Mouse (Mus musculus): ENCODE data around the gene Fgf2. TPM values are rescaled to one million over a fixed set of nuclear protein-coding genes. Genes with fewer than 3 reads are reported as not detected.

The Fgf2 gene
- polyA plus RNA-seq (2017; shearing (Covaris generic)): 1 to 10 TPM; 2.2 to 2.3 TPM

GRCm38 (mm10) chr3:37348221-37349165 lies at the start of gene Fgf2:
TSS of gene Fgf2 (plus strand) at chr3:37348346.
- peak; percentile 79 for ATAC-seq

GRCm38 (mm10) chr3:37299470-37299869 lies 48.7 kb upstream of the Fgf2 start:
- no peak for ATAC-seq

GRCm38 (mm10) chr3:37302685-37303084 lies 45.5 kb upstream of the Fgf2 start:
- peak; percentile 99 for ATAC-seq

GRCm38 (mm10) chr3:37303392-37304139 lies 44.6 kb upstream of the Fgf2 start:
- no peak for ATAC-seq

- ATAC-seq: peak; percentile 17
These were observed 36.2 kb upstream of the Fgf2 start for GRCm38 (mm10) chr3:37311897-37312369.

GRCm38 (mm10) chr3:37312370-37312941 lies 35.7 kb upstream of the Fgf2 start, which contains the start of the genes Bbs12 and Cetn4:
TSS of gene Bbs12 (plus strand) at chr3:37312554.
TSS of gene Cetn4 (minus strand) at chr3:37312708.
- ATAC-seq: peak; percentile 87

GRCm38 (mm10) chr3:37313371-37313770 lies 34.8 kb upstream of the Fgf2 start:
- peak; percentile 72 for ATAC-seq

GRCm38 (mm10) chr3:37316233-37316632 lies 31.9 kb upstream of the Fgf2 start:
- no peak for ATAC-seq

- ATAC-seq: peak; percentile 73
These were observed 23.8 kb upstream of the Fgf2 start for GRCm38 (mm10) chr3:37324310-37324709.

- no peak for ATAC-seq
These were observed 22.6 kb upstream of the Fgf2 start for GRCm38 (mm10) chr3:37325317-37326112.

GRCm38 (mm10) chr3:37326627-37327026 lies 21.5 kb upstream of the Fgf2 start:
- no peak for ATAC-seq

- peak; percentile 12 for ATAC-seq
These were observed 19.7 kb upstream of the Fgf2 start for GRCm38 (mm10) chr3:37328489-37328888.

GRCm38 (mm10) chr3:37329963-37330362 lies 18.2 kb upstream of the Fgf2 start:
- ATAC-seq: peak; percentile 65

- no peak for ATAC-seq
These were observed 16.1 kb upstream of the Fgf2 start for GRCm38 (mm10) chr3:37331999-37332449.

- no peak for ATAC-seq
These were observed 14.1 kb upstream of the Fgf2 start for GRCm38 (mm10) chr3:37334053-37334452.

- ATAC-seq: no peak
These were observed 7.0 kb upstream of the Fgf2 start for GRCm38 (mm10) chr3:37341110-37341509.

- ATAC-seq: no peak
These were observed 5.3 kb upstream of the Fgf2 start for GRCm38 (mm10) chr3:37342811-37343210.

- peak; percentile 16 for ATAC-seq
These were observed 475 bp upstream of the Fgf2 start for GRCm38 (mm10) chr3:37347671-37348070.

- ATAC-seq: peak; percentile 48
These were observed 1.0 kb downstream of the Fgf2 start for GRCm38 (mm10) chr3:37349166-37349548.

- ATAC-seq: no peak
These were observed 2.2 kb downstream of the Fgf2 start for GRCm38 (mm10) chr3:37350386-37350785.

- ATAC-seq: no peak
These were observed 5.9 kb downstream of the Fgf2 start for GRCm38 (mm10) chr3:37353951-37354481.

GRCm38 (mm10) chr3:37354737-37355136 lies 6.6 kb downstream of the Fgf2 start:
- ATAC-seq: no peak

Data from CD4-positive, CD25-positive, alpha-beta regulatory T cell, adult 4 months (primary cell).